Mouse (Mus musculus) MEL (cell line): ENCODE measurements at regions not wholly inside any gene's neighbourhood (a gene's known extent, or its start where the extent isn't known, plus 50 kb on each side); places are given as distances from the start of the nearest gene placed in this dataset.

Experiments
- E2F4 ChIP-seq: IDR thresholded peaks from 2 replicates; pipeline ENCODE4 v1.6.1; 2011; ENCODE audit warnings: low read depth, low read length, improper control_type of control experiment, borderline replicate concordance
- MYB ChIP-seq: IDR thresholded peaks from 2 replicates; pipeline ENCODE4 v1.6.1; 2011; ENCODE audit warnings: mild to moderate bottlenecking, low read depth, low read length, improper control_type of control experiment
- MYC ChIP-seq: IDR thresholded peaks from 2 replicates; pipeline ENCODE4 v1.6.1; 2011; ENCODE audit warnings: low read depth, mild to moderate bottlenecking, low read length, improper control_type of control experiment, moderate library complexity
- NRF1 ChIP-seq: IDR thresholded peaks from 2 replicates; pipeline ENCODE4 v1.6.1; 2014; ENCODE audit warnings: low read depth, mild to moderate bottlenecking, inconsistent platforms, low read length, improper control_type of control experiment, moderate library complexity; ENCODE audit not compliant: poor library complexity, insufficient read depth, severe bottlenecking
- POLR2A ChIP-seq, 2 experiments: IDR thresholded peaks; 2 replicates each; pipeline ENCODE4 v1.6.1; 2011 to 2012; ENCODE audit warnings: low read length in 2 of 2, mild to moderate bottlenecking in 2 of 2, control low read depth in 1 of 2, improper control_type of control experiment in 1 of 2, low read depth in 1 of 2, moderate library complexity in 1 of 2; ENCODE audit not compliant: control insufficient read depth in 1 of 2, insufficient read depth in 1 of 2, poor library complexity in 1 of 2
- TAL1 ChIP-seq: IDR thresholded peaks from 2 replicates; pipeline ENCODE4 v1.6.1; 2012; ENCODE audit warnings: mild to moderate bottlenecking, inconsistent platforms, low read length, moderate library complexity, mixed read lengths

- TF ChIP-seq MYC (no peak), NRF1 (no peak), TAL1 (no peak), MYB (no peak), POLR2A (IDR thresholded peaks at IDR 0.05; ENCODE audit: control insufficient read depth in 1 of 2, insufficient read depth in 1 of 2, low read depth in 1 of 2, low read length in 2 of 2, poor library complexity in 1 of 2) (no peak), E2F4 (no peak)
These were observed 101.6 kb downstream of the Tmem17 start for GRCm38 (mm10) chr11:22613500-22613899.
